Mouse (Mus musculus) layer of hippocampus, postnatal 10 days (tissue): ENCODE measurements around the gene Nr3c2. TPM values are rescaled to one million over a fixed set of nuclear protein-coding genes. Genes with fewer than 3 reads are reported as not detected.

ENCODE experiments used
- DNase-seq, 2 experiments: peaks; one replicate each; pipeline ENCODE4 v3.0.0; 2021; ENCODE audit warnings: low spot score in 2 of 2
- total RNA-seq, 2 experiments: library from RNA; stranded (reverse); gene quantifications; 2 replicates each; pipeline ENCODE4 v1.2.3; 2021

Nr3c2 gene
- total RNA-seq, 2 experiments from 2014 or later, result 99.2 to 107 TPM

- peak; percentile 28 to 46 for DNase-seq
Measured at GRCm38 (mm10) chr8:77236701-77237100, 337.5 kb downstream of the Nr3c2 start.

GRCm38 (mm10) chr8:77239462-77239861, 340.2 kb downstream of the Nr3c2 start:
- DNase-seq, result no peak

- DNase-seq, result no peak
Measured at GRCm38 (mm10) chr8:77241381-77241780, 342.1 kb downstream of the Nr3c2 start.

GRCm38 (mm10) chr8:77250094-77250493, 350.9 kb downstream of the Nr3c2 start:
- no peak for DNase-seq

GRCm38 (mm10) chr8:77251134-77251533, 351.9 kb downstream of the Nr3c2 start:
- DNase-seq, result no peak

GRCm38 (mm10) chr8:77254466-77254865, 355.2 kb downstream of the Nr3c2 start:
- DNase-seq, result no peak

GRCm38 (mm10) chr8:77256450-77257084, 357.3 kb downstream of the Nr3c2 start:
- DNase-seq, result peak; percentile 21 to 39

GRCm38 (mm10) chr8:77257085-77257451, 357.8 kb downstream of the Nr3c2 start:
- DNase-seq, result peak in 1 of 2 experiments; percentile 30

- no peak for DNase-seq
Measured at GRCm38 (mm10) chr8:77261215-77261614, 362.0 kb downstream of the Nr3c2 start.

- no peak for DNase-seq
Measured at GRCm38 (mm10) chr8:77262216-77263009, 363.2 kb downstream of the Nr3c2 start.

- DNase-seq, result no peak
Measured at GRCm38 (mm10) chr8:77267941-77268405, 368.7 kb downstream of the Nr3c2 start.

- DNase-seq, result no peak
Measured at GRCm38 (mm10) chr8:77272136-77272535, 372.9 kb downstream of the Nr3c2 start.

GRCm38 (mm10) chr8:77275571-77275970, 376.3 kb downstream of the Nr3c2 start:
- DNase-seq, result no peak

- DNase-seq, result no peak
Measured at GRCm38 (mm10) chr8:77276827-77277226, 377.6 kb downstream of the Nr3c2 start.

GRCm38 (mm10) chr8:77278246-77278645, 379.0 kb downstream of the Nr3c2 start:
- no peak for DNase-seq

- no peak for DNase-seq
Measured at GRCm38 (mm10) chr8:77279977-77280376, 380.7 kb downstream of the Nr3c2 start.

- DNase-seq, result no peak
Measured at GRCm38 (mm10) chr8:77282605-77283236, 383.5 kb downstream of the Nr3c2 start.

GRCm38 (mm10) chr8:77284473-77284872, 385.2 kb downstream of the Nr3c2 start:
- DNase-seq, result no peak

GRCm38 (mm10) chr8:77288065-77288464, 388.8 kb downstream of the Nr3c2 start:
- no peak for DNase-seq

- DNase-seq, result no peak
Measured at GRCm38 (mm10) chr8:77288492-77288891, 389.2 kb downstream of the Nr3c2 start.

GRCm38 (mm10) chr8:77292120-77292519, 392.9 kb downstream of the Nr3c2 start:
- no peak for DNase-seq

- DNase-seq, result no peak
Measured at GRCm38 (mm10) chr8:77292649-77293048, 393.4 kb downstream of the Nr3c2 start.
